Mouse (Mus musculus): ENCODE data around the gene Psmc3. TPM values are rescaled to one million over a fixed set of nuclear protein-coding genes. Genes with fewer than 3 reads are reported as not detected.
"Not testable (repeated sequence)": the region's sequence is repeated elsewhere in the genome, so short reads cannot be mapped to it uniquely, and the experiment has no call there.

The Psmc3 gene
- 100 to 1,000 TPM; 235 to 255 TPM for total RNA-seq (2021)
- 28.1 and 31.9 TPM in 2 replicates for polyA plus RNA-seq (2012; rRNA removed)
- long read RNA-seq, transcript Psmc3-202 (12 exons, 1,636 nt): major isoform, 164 of 189 reads
- long read RNA-seq, partial matches to known transcripts: 15 of 189 reads
- long read RNA-seq, other reads (novel, unspliced or antisense): 10 of 189 reads

GRCm38 (mm10) chr2:91053934-91054382 lies at the start of gene Psmc3:
Psmc3 (plus strand) TSS chr2:91054009.
- DNase-seq: peak; percentile 98

GRCm38 (mm10) chr2:91008536-91008935 lies 45.3 kb upstream of the Psmc3 start:
- DNase-seq: no peak

DNA sequence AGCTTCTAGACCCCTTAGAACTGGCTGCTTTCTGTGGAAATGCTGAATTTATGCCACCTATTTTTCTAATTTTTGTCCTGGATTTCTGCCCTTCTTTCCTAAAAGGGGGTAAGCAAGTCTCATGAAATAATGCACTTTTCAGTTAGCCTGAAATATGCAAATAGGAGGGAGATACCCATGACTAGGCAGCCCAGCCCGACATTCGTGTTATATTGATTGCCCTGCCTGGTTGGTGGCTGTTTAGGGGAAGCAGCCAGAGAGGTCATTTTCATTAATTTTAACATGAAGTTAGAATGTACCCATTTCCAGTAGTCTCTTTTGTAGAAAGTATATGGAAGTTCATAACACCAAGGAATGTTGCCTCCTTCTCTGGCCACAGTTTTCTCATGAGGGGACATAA lies 39.9 kb upstream of the Psmc3 start:
- no peak for DNase-seq

- DNase-seq: no peak
These were observed 38.4 kb upstream of the Psmc3 start for GRCm38 (mm10) chr2:91015386-91015785.

GRCm38 (mm10) chr2:91018061-91018788 lies 35.6 kb upstream of the Psmc3 start:
- peak; percentile 13 for DNase-seq

- no peak for DNase-seq
These were observed 33.9 kb upstream of the Psmc3 start for GRCm38 (mm10) chr2:91019911-91020310.

GRCm38 (mm10) chr2:91022266-91022665 lies 31.5 kb upstream of the Psmc3 start:
- not testable (repeated sequence) for DNase-seq

GRCm38 (mm10) chr2:91023131-91023530 lies 30.7 kb upstream of the Psmc3 start:
- no peak for DNase-seq

DNA sequence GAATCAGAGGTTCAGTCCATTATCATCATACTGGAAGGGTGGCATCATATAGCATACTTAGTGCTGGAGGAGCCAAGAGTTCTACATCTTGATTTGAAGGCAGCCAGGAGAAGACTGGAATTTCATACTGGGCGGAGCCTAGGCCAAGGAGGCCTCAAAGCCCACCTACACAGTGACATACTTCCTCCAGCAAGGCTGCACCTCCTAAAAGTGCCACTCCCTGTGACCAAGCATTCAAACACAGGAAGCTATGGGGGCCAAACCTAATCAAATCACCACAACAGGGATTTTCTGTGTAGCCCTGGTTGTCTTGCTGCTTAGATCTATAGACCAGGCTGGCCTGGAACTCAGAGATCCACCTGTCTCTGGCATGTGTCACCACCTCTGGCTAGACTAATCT lies 29.9 kb upstream of the Psmc3 start:
- no peak for DNase-seq

DNA sequence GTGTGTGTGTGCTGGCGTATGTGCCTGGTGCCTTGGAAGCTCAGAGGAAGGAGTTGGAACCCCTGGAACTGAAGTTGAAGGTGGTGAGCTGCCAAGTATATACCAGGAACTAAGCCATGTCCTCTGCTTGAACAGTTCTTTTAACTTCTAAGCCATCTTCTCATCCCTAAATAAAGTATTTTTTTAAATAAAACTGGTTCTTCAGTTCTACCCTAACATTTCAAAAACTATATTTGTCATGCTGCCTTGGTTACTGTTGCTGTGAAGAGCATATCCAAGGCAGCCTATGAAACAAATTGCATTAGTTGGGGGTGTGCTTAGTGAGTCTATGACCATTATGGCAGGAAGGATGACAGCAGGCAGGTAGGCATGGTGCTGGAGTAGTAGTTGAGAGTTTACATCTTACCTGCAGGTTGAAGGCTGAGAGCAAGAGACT lies 28.7 kb upstream of the Psmc3 start:
- DNase-seq: no peak

- no peak for DNase-seq
These were observed 27.3 kb upstream of the Psmc3 start for GRCm38 (mm10) chr2:91026491-91026890.

- peak; percentile 21 for DNase-seq
These were observed 26.2 kb upstream of the Psmc3 start for GRCm38 (mm10) chr2:91027391-91028214.

DNA sequence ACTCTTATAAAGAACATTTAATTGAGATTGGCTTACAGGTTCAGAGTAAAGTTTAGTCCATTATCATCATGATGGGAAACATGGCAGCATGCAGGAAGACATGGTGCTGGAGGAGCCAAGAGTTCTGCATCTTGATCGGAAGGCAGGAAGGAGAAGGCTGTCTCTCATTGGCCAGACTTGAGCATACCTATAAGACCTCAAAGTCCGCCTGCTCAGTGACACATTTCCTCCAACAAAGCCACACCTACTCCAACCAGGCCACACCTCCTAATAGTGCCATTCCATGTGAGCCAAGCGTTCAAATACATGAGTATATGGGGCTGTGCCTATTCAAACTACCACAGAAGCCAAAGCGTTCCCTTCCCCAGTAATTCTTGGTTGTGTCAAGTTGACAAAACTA lies 22.6 kb upstream of the Psmc3 start:
- DNase-seq: no peak

GRCm38 (mm10) chr2:91033000-91033399 lies 20.8 kb upstream of the Psmc3 start:
- no peak for DNase-seq

GRCm38 (mm10) chr2:91035385-91035784 lies 18.4 kb upstream of the Psmc3 start, which contains the start of gene Rapsn:
Rapsn (plus strand) TSS chr2:91035620.
- DNase-seq: peak; percentile 80

DNA sequence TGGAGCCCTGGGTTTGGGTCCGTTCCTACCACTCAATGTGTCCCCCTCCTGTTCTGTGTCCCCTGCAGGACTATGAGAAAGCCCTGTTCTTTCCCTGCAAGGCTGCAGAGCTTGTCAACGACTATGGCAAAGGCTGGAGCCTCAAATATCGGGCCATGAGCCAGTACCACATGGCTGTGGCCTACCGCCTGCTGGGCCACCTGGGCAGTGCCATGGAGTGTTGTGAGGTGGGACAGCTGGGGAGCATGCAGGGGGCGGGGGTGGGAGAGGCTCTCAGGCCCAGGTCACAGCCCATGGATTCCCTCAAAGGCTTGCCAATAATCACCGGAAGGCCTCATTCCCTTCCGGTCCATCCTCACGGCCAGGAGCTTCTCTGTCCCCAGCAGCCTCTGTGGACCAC lies 12.0 kb upstream of the Psmc3 start:
- DNase-seq: no peak

GRCm38 (mm10) chr2:91042651-91043398 lies 11.0 kb upstream of the Psmc3 start:
- no peak for DNase-seq

- DNase-seq: no peak
These were observed 9.1 kb upstream of the Psmc3 start for GRCm38 (mm10) chr2:91044727-91045126.

GRCm38 (mm10) chr2:91045805-91046204 lies 8.0 kb upstream of the Psmc3 start:
- DNase-seq: not testable (repeated sequence)

GRCm38 (mm10) chr2:91047359-91047758 lies 6.5 kb upstream of the Psmc3 start:
- DNase-seq: no peak

GRCm38 (mm10) chr2:91051917-91052316 lies 1.9 kb upstream of the Psmc3 start:
- no peak for DNase-seq

DNA sequence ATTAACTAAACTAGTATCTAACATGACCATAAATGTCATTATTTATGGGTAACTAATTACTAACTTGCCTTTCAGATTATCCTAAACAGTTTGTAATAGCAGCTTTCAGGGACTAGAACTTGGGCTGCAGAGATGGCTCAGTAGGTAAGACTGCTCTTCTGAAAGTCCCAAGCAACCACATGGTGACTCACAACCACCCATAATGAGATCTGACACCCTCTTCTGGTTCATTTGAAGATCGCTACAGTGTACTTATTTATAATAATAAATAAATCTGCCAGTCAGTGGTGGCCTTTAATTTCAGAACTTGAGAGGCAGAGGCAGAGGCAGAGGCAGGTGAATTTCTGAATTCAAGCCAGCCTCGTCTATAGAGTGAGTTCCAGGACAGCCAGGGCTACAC lies 1.1 kb upstream of the Psmc3 start:
- DNase-seq: no peak
